Mouse (Mus musculus): ENCODE measurements around the gene Commd2. TPM values are rescaled to one million over a fixed set of nuclear protein-coding genes. Genes with fewer than 3 reads are reported as not detected.

Gene Commd2
- total and polyA plus RNA-seq, 3 experiments, result 35.3 to 65.3 (median 53.2) TPM

DNA sequence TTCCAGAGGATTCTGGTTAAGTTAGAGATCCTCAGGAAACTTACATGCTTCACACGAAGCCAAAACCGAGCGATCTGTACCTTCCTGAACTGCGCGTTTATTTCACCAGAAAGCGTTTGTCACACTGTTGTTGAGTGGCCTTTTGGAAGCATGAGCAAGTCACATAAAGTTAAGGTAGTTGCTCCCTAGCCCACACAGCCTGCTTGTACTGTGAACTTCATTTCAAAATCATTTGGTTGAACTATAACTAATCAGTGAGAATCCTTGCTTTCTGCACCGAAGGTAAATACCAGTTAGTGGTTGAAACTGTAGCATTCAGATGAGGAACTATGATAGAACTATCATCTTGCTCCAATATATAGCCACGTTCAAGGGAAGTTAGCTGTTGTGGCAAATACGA is 45.3 kb upstream of the Commd2 start:
- Histone ChIP-seq H3K9ac (ENCODE audit: insufficient read depth, low read depth) (no peak overlapping the region), H3K4me3 (replicated peaks in 1 of 3; ENCODE audit: low read depth in 2 of 3, low read length in 2 of 3, poor library complexity in 1 of 3) (no peak overlapping the region), H3K4me1 (ENCODE audit: control insufficient read depth in 1 of 2, insufficient read depth in 2 of 2) (peaks cover 9 to 51% of the 10 kb centered on the region in 2 experiments), H3K27me3 (replicated peaks) (no peaks in the 10 kb centered on the region), H3K79me2 (replicated peaks; ENCODE audit: control insufficient read depth, extremely low read depth, insufficient read depth, poor library complexity, severe bottlenecking) (no peaks in the 10 kb centered on the region), H3K9me3 (replicated peaks; ENCODE audit: low read length) (no peaks in the 10 kb centered on the region), H3K27ac (ENCODE audit: insufficient read depth, low read depth) (no peak overlapping the region), H3K4me2 (ENCODE audit: insufficient read depth, low read depth, poor library complexity, severe bottlenecking) (no peak overlapping the region), H3K36me3 (replicated peaks in 1 of 2; ENCODE audit: control insufficient read depth in 1 of 2, insufficient read depth in 1 of 2, low read length in 1 of 2) (no peaks in the 10 kb centered on the region)
- DNase-seq (ENCODE audit: extremely low read depth), result no peak
- no peak for TF ChIP-seq MEF2A (IDR thresholded peaks at IDR 0.05; ENCODE audit: borderline replicate concordance, low read depth, low read length)
- no peak for TF ChIP-seq E2F4 (IDR thresholded peaks at IDR 0.05; ENCODE audit: insufficient replicate concordance, low read depth, low read length)
- TF ChIP-seq ZMIZ1 (IDR thresholded peaks at IDR 0.05; ENCODE audit: low read depth, low read length), result no peak
- no peak for TF ChIP-seq NRF1 (IDR thresholded peaks at IDR 0.05; ENCODE audit: low read depth, low read length)
- TF ChIP-seq ZNF384 (IDR thresholded peaks at IDR 0.05; ENCODE audit: low read depth, low read length), result no peak
- TF ChIP-seq JUND (conservative IDR thresholded peaks at IDR 0.05; ENCODE audit: low read depth, low read length), result no peak
- no peak for TF ChIP-seq MAZ (IDR thresholded peaks at IDR 0.05; ENCODE audit: low read depth, low read length)
- no peak for TF ChIP-seq ZC3H11A (IDR thresholded peaks at IDR 0.05; ENCODE audit: low read depth, low read length)
- TF ChIP-seq ELF1 (IDR thresholded peaks at IDR 0.05; ENCODE audit: low read depth, low read length), result no peak
- no peak for TF ChIP-seq MAFK (IDR thresholded peaks at IDR 0.05; ENCODE audit: insufficient replicate concordance, low read length)
- no peak for TF ChIP-seq MYC (IDR thresholded peaks at IDR 0.05; ENCODE audit: low read depth, low read length)
- dilution Hi-C loops (cut with MboI; ENCODE audit: extremely low pct_ligation_motif_present, extremely low pct_unique_long_range_greater_than_20kb, low sequenced_read_pairs) (no loop called here), in situ Hi-C loops (cut with MboI; ENCODE audit: low pct_ligation_motif_present, low pct_unique_long_range_greater_than_20kb, low sequenced_read_pairs) (no loop called here)

DNA sequence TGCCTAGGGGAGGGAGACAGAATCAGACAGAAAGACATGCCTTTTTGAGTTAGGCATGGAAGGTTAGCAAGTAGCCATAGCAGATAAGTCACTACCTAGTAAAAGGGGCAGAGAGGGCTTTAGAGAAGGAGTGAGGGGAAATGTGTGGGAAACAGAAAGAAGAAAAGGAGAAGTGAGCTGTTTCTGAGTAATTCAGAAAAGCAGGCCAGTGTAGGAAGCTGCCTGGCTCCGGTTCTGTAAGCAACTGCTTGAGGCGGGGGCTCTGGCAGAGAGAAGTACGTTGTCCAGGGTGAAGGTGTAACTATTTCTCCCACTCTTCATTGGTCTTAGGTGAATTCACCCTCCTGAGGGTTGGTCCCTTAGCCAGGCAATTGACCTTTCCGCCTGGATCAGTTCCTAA is 44.7 kb upstream of the Commd2 start:
- no peak overlapping the region for H3K9ac ChIP-seq (ENCODE audit: insufficient read depth, low read depth)
- no peak overlapping the region for H3K27ac ChIP-seq (ENCODE audit: insufficient read depth, low read depth)
- no peaks in the 10 kb centered on the region for H3K79me2 ChIP-seq (replicated peaks; ENCODE audit: control insufficient read depth, extremely low read depth, insufficient read depth, poor library complexity, severe bottlenecking)
- peaks cover 9 to 57% of the 10 kb centered on the region in 2 experiments for H3K4me1 ChIP-seq (ENCODE audit: control insufficient read depth in 1 of 2, insufficient read depth in 2 of 2)
- dilution Hi-C loops (cut with MboI; ENCODE audit: extremely low pct_ligation_motif_present, extremely low pct_unique_long_range_greater_than_20kb, low sequenced_read_pairs) (no loop called here), in situ Hi-C loops (cut with MboI; ENCODE audit: low pct_ligation_motif_present, low pct_unique_long_range_greater_than_20kb, low sequenced_read_pairs) (no loop called here)
- H3K36me3 ChIP-seq (replicated peaks in 1 of 2; ENCODE audit: control insufficient read depth in 1 of 2, insufficient read depth in 1 of 2, low read length in 1 of 2), result no peaks in the 10 kb centered on the region
- H3K4me2 ChIP-seq (ENCODE audit: insufficient read depth, low read depth, poor library complexity, severe bottlenecking), result peak overlapping the region; percentile 35; the same call in 1 of the 2 replicates
- TF ChIP-seq IRF4 (IDR thresholded peaks at IDR 0.05; ENCODE audit: low read depth, low read length) (peak; percentile 97), TCF12 (IDR thresholded peaks at IDR 0.05; ENCODE audit: low read depth, low read length) (peak; percentile 42; the same call in 1 of the 2 replicates), JUND (conservative IDR thresholded peaks at IDR 0.05; ENCODE audit: low read depth, low read length) (peak; percentile 86), RCOR1 (conservative IDR thresholded peaks at IDR 0.05; ENCODE audit: low read depth, low read length) (peak; percentile 76; the same call in 1 of the 2 replicates), ZMIZ1 (IDR thresholded peaks at IDR 0.05; ENCODE audit: low read depth, low read length) (no peak), MYC (IDR thresholded peaks at IDR 0.05; ENCODE audit: low read depth, low read length) (0 out of 2 replicates have a peak, but pooled peaks have one; percentile 37), USF2 (conservative IDR thresholded peaks at IDR 0.05; ENCODE audit: low read depth, low read length) (no peak), SIN3A (IDR thresholded peaks at IDR 0.05; ENCODE audit: low read length) (no peak), JUN (IDR thresholded peaks at IDR 0.05; ENCODE audit: insufficient read depth, low read depth, low read length) (peak; percentile 70), CHD2 (IDR thresholded peaks at IDR 0.05; ENCODE audit: low read length) (peak; percentile 35; the same call in 1 of the 2 replicates), ETS1 (conservative IDR thresholded peaks at IDR 0.05; ENCODE audit: low read depth, low read length) (0 out of 2 replicates have a peak, but pooled peaks have one; percentile 16), MEF2A (IDR thresholded peaks at IDR 0.05; ENCODE audit: borderline replicate concordance, low read depth, low read length) (no peak), BHLHE40 (IDR thresholded peaks at IDR 0.05; ENCODE audit: low read depth, low read length) (peak; percentile 51; the same call in 1 of the 2 replicates), EP300 (IDR thresholded peaks at IDR 0.05; ENCODE audit: low read length) (peak; percentile 97), KAT2A (IDR thresholded peaks at IDR 0.05; ENCODE audit: insufficient replicate concordance, low read length) (no peak), NELFE (IDR thresholded peaks at IDR 0.05; ENCODE audit: low read depth, low read length) (no peak), CHD1 (IDR thresholded peaks at IDR 0.05; ENCODE audit: low read depth, low read length) (no peak)
- H3K4me3 ChIP-seq (replicated peaks in 1 of 3; ENCODE audit: low read depth in 2 of 3, low read length in 2 of 3, poor library complexity in 1 of 3), result no peak overlapping the region
- no peaks in the 10 kb centered on the region for H3K27me3 ChIP-seq (replicated peaks)
- peak; percentile 68 for DNase-seq (ENCODE audit: extremely low read depth)
- no peaks in the 10 kb centered on the region for H3K9me3 ChIP-seq (replicated peaks; ENCODE audit: low read length)
